Mouse (Mus musculus): ENCODE data around the gene Nfkb2. TPM values are rescaled to one million over a fixed set of nuclear protein-coding genes. Genes with fewer than 3 reads are reported as not detected.

The Nfkb2 gene
- polyA plus RNA-seq, 1 experiment from 2014 or later: 6.0 TPM

- no peak overlapping the region for H3K27ac ChIP-seq (ENCODE audit: low read depth, low read length)
- no peak for DNase-seq (ENCODE audit: low spot score)
- no peak overlapping the region for H3K9ac ChIP-seq (ENCODE audit: low read depth, low read length)
- no peaks in the 10 kb centered on the region for H3K9me3 ChIP-seq (ENCODE audit: control insufficient read depth, low read length)
- H3K4me3 ChIP-seq (ENCODE audit: low read depth, low read length): no peak overlapping the region
- no peaks in the 10 kb centered on the region for H3K36me3 ChIP-seq (ENCODE audit: control insufficient read depth, insufficient read depth, low read length)
- peaks cover 26% of the 10 kb centered on the region for H3K4me1 ChIP-seq (replicated peaks; ENCODE audit: control insufficient read depth, insufficient read depth, low read length)
- no peak for ATAC-seq (replicated peaks; ENCODE audit: low FRiP score)
- H3K27me3 ChIP-seq (replicated peaks; ENCODE audit: control insufficient read depth, insufficient read depth, low read length): peaks cover 81% of the 10 kb centered on the region
- H3K4me2 ChIP-seq: no peak overlapping the region
- WGBS: 61% methylated on average over 5 of the region's 5 CpGs
Measured at GRCm38 (mm10) chr19:46324918-46325317, 20.8 kb downstream of the Nfkb2 start.

GRCm38 (mm10) chr19:46326019-46326755, 22.1 kb downstream of the Nfkb2 start:
- Histone ChIP-seq H3K9ac (ENCODE audit: low read depth, low read length) (no peak overlapping the region), H3K4me2 (peak overlapping the region; percentile 100), H3K4me3 (ENCODE audit: low read depth, low read length) (no peak overlapping the region; the same call in 1 of the 2 replicates), H3K4me1 (replicated peaks; ENCODE audit: control insufficient read depth, insufficient read depth, low read length) (peaks cover 26% of the 10 kb centered on the region), H3K27ac (ENCODE audit: low read depth, low read length) (no peak overlapping the region), H3K9me3 (ENCODE audit: control insufficient read depth, low read length) (no peaks in the 10 kb centered on the region), H3K27me3 (replicated peaks; ENCODE audit: control insufficient read depth, insufficient read depth, low read length) (peaks cover 69% of the 10 kb centered on the region), H3K36me3 (ENCODE audit: control insufficient read depth, insufficient read depth, low read length) (peaks cover 4% of the 10 kb centered on the region; the same call in 1 of the 2 replicates)
- ATAC-seq (replicated peaks; ENCODE audit: low FRiP score) (no peak), DNase-seq (ENCODE audit: low spot score) (no peak)
- 10% methylated on average over 29 of the region's 29 CpGs for WGBS

- WGBS: 1% methylated on average over 35 of the region's 35 CpGs
- peak within 1 kb of the TSS; percentile 72 for H3K4me3 ChIP-seq (ENCODE audit: low read depth, low read length)
Measured at GRCm38 (mm10) chr19:46326756-46327305, 22.7 kb downstream of the Nfkb2 start, which contains the start of gene Psd. Gene Psd, minus strand, starts transcription at chr19:46327156.

GRCm38 (mm10) chr19:46327531-46328064, 23.5 kb downstream of the Nfkb2 start:
- no peaks in the 10 kb centered on the region for H3K9me3 ChIP-seq (ENCODE audit: control insufficient read depth, low read length)
- H3K4me3 ChIP-seq (ENCODE audit: low read depth, low read length): peak overlapping the region; percentile 72
- H3K27ac ChIP-seq (ENCODE audit: low read depth, low read length): 0 out of 2 replicates have a peak overlapping the region, but pooled peaks have one; percentile 49
- DNase-seq (ENCODE audit: low spot score) (no peak), ATAC-seq (replicated peaks; ENCODE audit: low FRiP score) (no peak)
- H3K4me1 ChIP-seq (replicated peaks; ENCODE audit: control insufficient read depth, insufficient read depth, low read length): peaks cover 26% of the 10 kb centered on the region
- 25% methylated on average over 14 of the region's 14 CpGs for WGBS
- H3K27me3 ChIP-seq (replicated peaks; ENCODE audit: control insufficient read depth, insufficient read depth, low read length): peaks cover 54% of the 10 kb centered on the region
- peaks cover 4% of the 10 kb centered on the region; the same call in 1 of the 2 replicates for H3K36me3 ChIP-seq (ENCODE audit: control insufficient read depth, insufficient read depth, low read length)
- peak overlapping the region; percentile 63; the same call in 1 of the 2 replicates for H3K9ac ChIP-seq (ENCODE audit: low read depth, low read length)
- H3K4me2 ChIP-seq: peak overlapping the region; percentile 100

More at GRCm38 (mm10) chr19:46326756-46327305, 22.7 kb downstream of the Nfkb2 start, which contains the start of gene Psd:
- peaks cover 62% of the 10 kb centered on the region for H3K27me3 ChIP-seq (replicated peaks; ENCODE audit: control insufficient read depth, insufficient read depth, low read length)
- H3K9ac ChIP-seq (ENCODE audit: low read depth, low read length): peak within 1 kb of the TSS; percentile 63; the same call in 1 of the 2 replicates
- DNase-seq (ENCODE audit: low spot score) (no peak), ATAC-seq (replicated peaks; ENCODE audit: low FRiP score) (no peak)
- no peaks in the 10 kb centered on the region for H3K9me3 ChIP-seq (ENCODE audit: control insufficient read depth, low read length)
- H3K4me1 ChIP-seq (replicated peaks; ENCODE audit: control insufficient read depth, insufficient read depth, low read length): peaks cover 26% of the 10 kb centered on the region
- peaks cover 4% of the 10 kb centered on the region; the same call in 1 of the 2 replicates for H3K36me3 ChIP-seq (ENCODE audit: control insufficient read depth, insufficient read depth, low read length)
- H3K4me2 ChIP-seq: peak within 1 kb of the TSS; percentile 100
- peak within 1 kb of the TSS; percentile 49; the same call in 1 of the 2 replicates for H3K27ac ChIP-seq (ENCODE audit: low read depth, low read length)

GRCm38 (mm10) chr19:46328081-46329030, 24.2 kb downstream of the Nfkb2 start, which contains the start of gene Fbxl15:
Gene Fbxl15, plus strand, starts transcription at chr19:46328184.
- H3K9ac ChIP-seq (ENCODE audit: low read depth, low read length): peak within 1 kb of the TSS; percentile 63
- H3K4me3 ChIP-seq (ENCODE audit: low read depth, low read length): peak within 1 kb of the TSS; percentile 72
- H3K4me1 ChIP-seq (replicated peaks; ENCODE audit: control insufficient read depth, insufficient read depth, low read length): peaks cover 26% of the 10 kb centered on the region
- DNase-seq (ENCODE audit: low spot score) (peak; percentile 91), ATAC-seq (replicated peaks; ENCODE audit: low FRiP score) (peak; percentile 89)
- H3K27me3 ChIP-seq (replicated peaks; ENCODE audit: control insufficient read depth, insufficient read depth, low read length): peaks cover 47% of the 10 kb centered on the region
- under 1% methylated on average over 79 of the region's 81 CpGs for WGBS
- peak within 1 kb of the TSS; percentile 100 for H3K4me2 ChIP-seq
- H3K36me3 ChIP-seq (ENCODE audit: control insufficient read depth, insufficient read depth, low read length): peaks cover 4% of the 10 kb centered on the region; the same call in 1 of the 2 replicates
- no peaks in the 10 kb centered on the region for H3K9me3 ChIP-seq (ENCODE audit: control insufficient read depth, low read length)
- peak within 1 kb of the TSS; percentile 49 for H3K27ac ChIP-seq (ENCODE audit: low read depth, low read length)

GRCm38 (mm10) chr19:46329031-46329641, 25.0 kb downstream of the Nfkb2 start:
- peaks cover 39% of the 10 kb centered on the region for H3K27me3 ChIP-seq (replicated peaks; ENCODE audit: control insufficient read depth, insufficient read depth, low read length)
- peak overlapping the region; percentile 72 for H3K4me3 ChIP-seq (ENCODE audit: low read depth, low read length)
- no peak for DNase-seq (ENCODE audit: low spot score)
- 3% methylated on average over 54 of the region's 54 CpGs for WGBS
- H3K36me3 ChIP-seq (ENCODE audit: control insufficient read depth, insufficient read depth, low read length): peaks cover 4% of the 10 kb centered on the region; the same call in 1 of the 2 replicates
- H3K9ac ChIP-seq (ENCODE audit: low read depth, low read length): peak overlapping the region; percentile 63
- H3K4me2 ChIP-seq: peak overlapping the region; percentile 100
- H3K27ac ChIP-seq (ENCODE audit: low read depth, low read length): no peak overlapping the region
- no peaks in the 10 kb centered on the region for H3K9me3 ChIP-seq (ENCODE audit: control insufficient read depth, low read length)
- peaks cover 26% of the 10 kb centered on the region for H3K4me1 ChIP-seq (replicated peaks; ENCODE audit: control insufficient read depth, insufficient read depth, low read length)
- ATAC-seq (replicated peaks; ENCODE audit: low FRiP score): 0 out of 2 replicates have a peak, but pooled peaks have one; percentile 1

GRCm38 (mm10) chr19:46329951-46330350, 25.8 kb downstream of the Nfkb2 start:
- H3K36me3 ChIP-seq (ENCODE audit: control insufficient read depth, insufficient read depth, low read length): peaks cover 4% of the 10 kb centered on the region; the same call in 1 of the 2 replicates
- WGBS: 6% methylated on average over 16 of the region's 16 CpGs
- H3K4me3 ChIP-seq (ENCODE audit: low read depth, low read length): 0 out of 2 replicates have a peak overlapping the region, but pooled peaks have one; percentile 7
- no peak overlapping the region for H3K27ac ChIP-seq (ENCODE audit: low read depth, low read length)
- no peaks in the 10 kb centered on the region for H3K9me3 ChIP-seq (ENCODE audit: control insufficient read depth, low read length)
- peaks cover 26% of the 10 kb centered on the region for H3K4me1 ChIP-seq (replicated peaks; ENCODE audit: control insufficient read depth, insufficient read depth, low read length)
- peak overlapping the region; percentile 100 for H3K4me2 ChIP-seq
- H3K27me3 ChIP-seq (replicated peaks; ENCODE audit: control insufficient read depth, insufficient read depth, low read length): peaks cover 31% of the 10 kb centered on the region
- peak; percentile 59 for ATAC-seq (replicated peaks; ENCODE audit: low FRiP score)
- no peak overlapping the region for H3K9ac ChIP-seq (ENCODE audit: low read depth, low read length)
- peak; percentile 80 for DNase-seq (ENCODE audit: low spot score)
